Mouse (Mus musculus) heart, postnatal 0 days (tissue): Measurements from ENCODE around the gene Id1. TPM values are rescaled to one million over a fixed set of nuclear protein-coding genes. Genes with fewer than 3 reads are reported as not detected.

Source experiments
- ATAC-seq: fragments of 200-750 bp; cut with Nextera tagmentation; 2 replicates; pipeline ENCODE4 v1.8.0; 2017; ENCODE audit warnings: low read depth, moderate number of reproducible peaks, moderate library complexity; ENCODE audit not compliant: insufficient read depth
- DNase-seq: peaks from one replicate; pipeline ENCODE4 v3.0.0-alpha.2; 2016; ENCODE audit warnings: low spot score
- H3K27ac ChIP-seq: fragments of 300-500 bp; sonication (generic); 2 replicates; pipeline ENCODE4 v1.5.1; 2014; ENCODE audit warnings: low read depth, mild to moderate bottlenecking
- H3K27me3 ChIP-seq: fragments of 300-500 bp; sonication (generic); 2 replicates; pipeline ENCODE4 v1.6.1; 2014; ENCODE audit warnings: low read length, mixed read lengths; ENCODE audit not compliant: control insufficient read depth, insufficient read depth
- H3K36me3 ChIP-seq: fragments of 300-500 bp; sonication (generic); replicated peaks from 2 replicates; pipeline ENCODE4 v1.6.1; 2014; ENCODE audit warnings: low read length, mixed read lengths; ENCODE audit not compliant: control insufficient read depth, insufficient read depth
- H3K4me1 ChIP-seq: fragments of 300-500 bp; sonication (generic); 2 replicates; pipeline ENCODE4 v1.6.1; 2014; ENCODE audit warnings: antibody characterized with exemption; ENCODE audit not compliant: control insufficient read depth, insufficient read depth
- H3K4me2 ChIP-seq: fragments of 300-500 bp; sonication (generic); 2 replicates; pipeline ENCODE4 v1.6.1; 2014; ENCODE audit warnings: low read depth, mild to moderate bottlenecking, low read length, moderate library complexity
- H3K4me3 ChIP-seq: fragments of 300-500 bp; sonication (generic); 2 replicates; pipeline ENCODE4 v1.5.1; 2014; ENCODE audit warnings: low read depth, low read length
- H3K9ac ChIP-seq: fragments of 300-500 bp; sonication (generic); replicated peaks from 2 replicates; pipeline ENCODE4 v1.6.1; 2014; ENCODE audit warnings: low read depth, low read length, mixed read lengths
- H3K9me3 ChIP-seq: fragments of 300-500 bp; sonication (generic); replicated peaks from 2 replicates; pipeline ENCODE4 v1.6.1; 2016; ENCODE audit warnings: low read length; ENCODE audit not compliant: control insufficient read depth
- CTCF ChIP-seq: IDR thresholded peaks from 2 replicates; pipeline ENCODE4 v1.5.1; 2016; ENCODE audit warnings: antibody characterized with exemption, control low read depth, low read depth
- EP300 ChIP-seq: IDR thresholded peaks from 2 replicates; pipeline ENCODE4 v1.6.1; 2016; ENCODE audit warnings: antibody characterized with exemption, low read depth
- WGBS: fragments of 180-500 bp; shearing (Covaris S2); extraction: QIAGEN DNeasy Blood & Tissue Kit; methylation state at CpG from one replicate; pipeline ENCODE4 v1.1.7; 2014; 5-methylcytosine and 5-hydroxymethylcytosine counted together
- polyA plus RNA-seq: library from polyadenylated mRNA; unstranded; fragments of >200 nt; fragmentation: Nextera tagmentation; extraction: Ambion mirVana; gene quantifications from 2 replicates; pipeline ENCODE4 v1.2.1, GENCODE M21; 2015
- total RNA-seq: library from RNA; depleted of rRNA; stranded (reverse); fragments of >200 nt; gene quantifications from 2 replicates; pipeline ENCODE4 v1.2.3, GENCODE M21; 2014; ENCODE audit warnings: low replicate concordance

Gene Id1
- total and polyA plus RNA-seq, 2 experiments from 2014 or later = 46.7 to 188 TPM

- no peak for TF ChIP-seq CTCF
- no peak for TF ChIP-seq EP300
- Histone ChIP-seq H3K27ac (no peak overlapping the region), H3K9me3 (no peaks in the 10 kb centered on the region), H3K4me3 (no peak overlapping the region), H3K4me1 (peaks cover 19% of the 10 kb centered on the region; the same call in 1 of the 2 replicates), H3K9ac (no peak overlapping the region), H3K27me3 (no peaks in the 10 kb centered on the region), H3K4me2 (no peak overlapping the region), H3K36me3 (no peaks in the 10 kb centered on the region)
- no peak for DNase-seq
- 89% methylated on average over 5 of the region's 5 CpGs for WGBS
- no peak for ATAC-seq
These were observed 4.4 kb downstream of the Id1 start for GRCm38 (mm10) chr2:152740490-152740889.

GRCm38 (mm10) chr2:152741153-152742041 lies 5.3 kb downstream of the Id1 start:
- Histone ChIP-seq H3K27me3 (no peaks in the 10 kb centered on the region), H3K4me1 (peaks cover 19% of the 10 kb centered on the region; the same call in 1 of the 2 replicates), H3K4me3 (no peak overlapping the region), H3K9me3 (no peaks in the 10 kb centered on the region), H3K27ac (peak overlapping the region; percentile 79), H3K4me2 (peak overlapping the region; percentile 46), H3K9ac (peak overlapping the region; percentile 17; the same call in 1 of the 2 replicates), H3K36me3 (no peaks in the 10 kb centered on the region)
- 32% methylated on average over 14 of the region's 14 CpGs for WGBS
- no peak for TF ChIP-seq EP300
- TF ChIP-seq CTCF = no peak
- DNase-seq (peak; percentile 95), ATAC-seq (peak; percentile 32)

- no peak overlapping the region for H3K4me3 ChIP-seq
- no peaks in the 10 kb centered on the region for H3K27me3 ChIP-seq
- H3K9ac ChIP-seq = no peak overlapping the region
- H3K36me3 ChIP-seq = no peaks in the 10 kb centered on the region
- peaks cover 19% of the 10 kb centered on the region; the same call in 1 of the 2 replicates for H3K4me1 ChIP-seq
- peak overlapping the region; percentile 79 for H3K27ac ChIP-seq
- no peaks in the 10 kb centered on the region for H3K9me3 ChIP-seq
- DNase-seq (peak; percentile 74), ATAC-seq (peak; percentile 53; the same call in 1 of the 2 replicates)
- 32% methylated on average over 10 of the region's 10 CpGs for WGBS
- H3K4me2 ChIP-seq = peak overlapping the region; percentile 46
- TF ChIP-seq CTCF = peak; percentile 66
- no peak for TF ChIP-seq EP300
These were observed 6.4 kb downstream of the Id1 start for GRCm38 (mm10) chr2:152742435-152742834.

- peak; percentile 36; the same call in 1 of the 2 replicates for ATAC-seq
- H3K27me3 ChIP-seq = no peaks in the 10 kb centered on the region
- peak within 1 kb of the TSS; percentile 45 for H3K4me3 ChIP-seq
- no peaks in the 10 kb centered on the region for H3K36me3 ChIP-seq
- TF ChIP-seq EP300 (no peak), CTCF (no peak)
- H3K4me2 ChIP-seq = peak within 1 kb of the TSS; percentile 67
- WGBS = 7% methylated on average over 30 of the region's 30 CpGs
- no peaks in the 10 kb centered on the region for H3K9me3 ChIP-seq
- peaks cover 23% of the 10 kb centered on the region for H3K4me1 ChIP-seq
- peak within 1 kb of the TSS; percentile 34 for H3K27ac ChIP-seq
- no peak for DNase-seq
- peak within 1 kb of the TSS; percentile 45; the same call in 1 of the 2 replicates for H3K9ac ChIP-seq
These were observed 18.1 kb downstream of the Id1 start, which contains the start of gene Cox4i2 for GRCm38 (mm10) chr2:152753944-152754711. Cox4i2 (plus strand) TSS chr2:152754173.
